In genomic region chr5:24724270-24724634, GRCm38 (mm10) we compare ENCODE assay signal across 10 mouse cellular contexts. TPM values are rescaled to one million over a fixed set of nuclear protein-coding genes. Genes with fewer than 3 reads are reported as not detected.
A peak's percentile ranks its signal among the peaks of the same experiment; 100 is the strongest.
DNase-seq lines count a peak whose midpoint lies in the region; ATAC-seq lines count a peak whose summit lies in the region.
"Had no signal": no experiment of that assay in that cellular context is flagged by ENCODE, and none has a peak within 500 bp of the region (broad histone marks: within the 10 kb centered on the region; RNA-seq: fewer than 3 reads in every experiment).

No protein-coding gene starts in this region.

- 66% methylated on average over 5 of the region's 5 CpGs for WGBS in heart, embryonic 15.5 days
- WGBS in hindbrain, embryonic 16.5 days = 67% methylated on average over 5 of the region's 5 CpGs
- WGBS in stomach, embryonic 14.5 days = 61% methylated on average over 5 of the region's 5 CpGs

- ATAC-seq in heart, embryonic 15.5 days (replicated peaks; ENCODE audit: insufficient number of reproducible peaks, insufficient read depth, low FRiP score, low read depth) = no peak
- ATAC-seq in hindbrain, embryonic 16.5 days = no peak
- ATAC-seq in stomach, embryonic 14.5 days (ENCODE audit: insufficient number of reproducible peaks, insufficient read depth, low FRiP score, low read depth) = no peak

- no peaks in the 10 kb centered on the region for H3K9me3 ChIP-seq in heart, embryonic 15.5 days (replicated peaks)
- H3K9me3 ChIP-seq in hindbrain, embryonic 16.5 days (ENCODE audit: control insufficient read depth, low read length) = no peaks in the 10 kb centered on the region
- H3K9me3 ChIP-seq in stomach, embryonic 14.5 days (ENCODE audit: control insufficient read depth, low read depth, low read length) = no peaks in the 10 kb centered on the region

- peaks cover 22% of the 10 kb centered on the region for H3K4me1 ChIP-seq in heart, embryonic 15.5 days (replicated peaks)
- H3K4me1 ChIP-seq in hindbrain, embryonic 16.5 days (ENCODE audit: control insufficient read depth, insufficient read depth, low read depth, low read length) = peaks cover 6% of the 10 kb centered on the region
- peaks cover 25% of the 10 kb centered on the region for H3K4me1 ChIP-seq in stomach, embryonic 14.5 days (ENCODE audit: control insufficient read depth, insufficient read depth, low read length)

- peaks cover 8% of the 10 kb centered on the region for H3K27me3 ChIP-seq in heart, embryonic 15.5 days
- peaks cover 1% of the 10 kb centered on the region for H3K27me3 ChIP-seq in hindbrain, embryonic 16.5 days (replicated peaks; ENCODE audit: control insufficient read depth, insufficient read depth, low read length)
- no peaks in the 10 kb centered on the region for H3K27me3 ChIP-seq in stomach, embryonic 14.5 days (ENCODE audit: control insufficient read depth, insufficient read depth, low read length)

- H3K27ac ChIP-seq in heart, embryonic 15.5 days = peak overlapping the region; percentile 29
- H3K27ac ChIP-seq in hindbrain, embryonic 16.5 days (ENCODE audit: low read depth, low read length) = peak overlapping the region; percentile 65
- H3K27ac ChIP-seq in stomach, embryonic 14.5 days (ENCODE audit: low read length) = peak overlapping the region; percentile 58

- H3K9ac ChIP-seq in heart, embryonic 15.5 days = no peak overlapping the region
- H3K9ac ChIP-seq in hindbrain, embryonic 16.5 days (ENCODE audit: low read depth, low read length) = peak overlapping the region; percentile 31; the same call in 1 of the 2 replicates
- H3K9ac ChIP-seq in stomach, embryonic 14.5 days (replicated peaks; ENCODE audit: low read depth, low read length) = no peak overlapping the region

- H3K4me2 ChIP-seq in heart, embryonic 15.5 days = no peak overlapping the region; the same call in 1 of the 2 replicates
- no peak overlapping the region for H3K4me2 ChIP-seq in hindbrain, embryonic 16.5 days (ENCODE audit: low read length)
- no peak overlapping the region for H3K4me2 ChIP-seq in stomach, embryonic 14.5 days (replicated peaks; ENCODE audit: low read depth, low read length)

- no peak for DNase-seq in heart, postnatal 10 days
- DNase-seq in lung, postnatal 14 days = peak; percentile 14
- no peak for DNase-seq in lung, postnatal 25 days (ENCODE audit: low spot score)
- DNase-seq in layer of hippocampus, adult 8-10 months (ENCODE audit: low spot score in 2 of 2) = no peak
- no peak for DNase-seq in frontal cortex, postnatal 14 days (ENCODE audit: low spot score in 2 of 2)

- no peaks in the 10 kb centered on the region for H3K36me3 ChIP-seq in heart, embryonic 15.5 days
- H3K36me3 ChIP-seq in hindbrain, embryonic 16.5 days (ENCODE audit: control insufficient read depth, insufficient read depth, low read length) = no peaks in the 10 kb centered on the region
- H3K36me3 ChIP-seq in stomach, embryonic 14.5 days (ENCODE audit: control insufficient read depth, insufficient read depth, low read length) = no peaks in the 10 kb centered on the region; the same call in 1 of the 2 replicates

- intact Hi-C loops in heart, postnatal 10 days (cut with DNase I) = no loop called here

- H3K4me3 ChIP-seq in heart, embryonic 15.5 days = no peak overlapping the region
- no peak overlapping the region for H3K4me3 ChIP-seq in hindbrain, embryonic 16.5 days (ENCODE audit: low read length)
- no peak overlapping the region for H3K4me3 ChIP-seq in stomach, embryonic 14.5 days (ENCODE audit: low read depth, low read length)
- H3K4me3 ChIP-seq: megakaryocyte, embryonic 14.5 days had no signal

RNA-seq across cellular contexts. Expression of gene Wdr86, which starts 6.3 kb away (rescaled TPM):
- polyA plus RNA-seq in heart, embryonic 15.5 days (2015; fragmentation: Nextera tagmentation; extraction: Ambion mirVana) = 4.6 and 8.1 TPM in 2 replicates
- total RNA-seq in heart, postnatal 10 days (2021) = 1 to 10 TPM; 1.1 to 2.5 TPM
- 8.0 and 10.7 TPM in 2 replicates for polyA plus RNA-seq in hindbrain, embryonic 16.5 days (2015; fragmentation: Nextera tagmentation; extraction: Ambion mirVana)
- 18.7 and 21.0 TPM in 2 replicates for polyA plus RNA-seq in stomach, embryonic 14.5 days (2014; fragmentation: Nextera tagmentation; extraction: Ambion mirVana)
- 1 to 10 TPM in 2 of 4 experiments, under 1 TPM in 2; 0.37 to 1.2 (median 1.00) TPM for total RNA-seq in layer of hippocampus, adult 8-10 months (2022)

RNA-seq across cellular contexts. Expression of gene Crygn, which starts 33.6 kb away (rescaled TPM):
- 2.5 TPM in 1 of 2 replicates, not detected in the other for polyA plus RNA-seq in heart, embryonic 15.5 days (2015; fragmentation: Nextera tagmentation; extraction: Ambion mirVana)
- total RNA-seq in heart, postnatal 10 days (2021) = not detected
- polyA plus RNA-seq in hindbrain, embryonic 16.5 days (2015; fragmentation: Nextera tagmentation; extraction: Ambion mirVana) = 1.3 and 1.6 TPM in 2 replicates
- polyA plus RNA-seq in stomach, embryonic 14.5 days (2014; fragmentation: Nextera tagmentation; extraction: Ambion mirVana) = 3.1 TPM in 1 of 2 replicates, not detected in the other
- total RNA-seq in layer of hippocampus, adult 8-10 months (2022) = 1 to 10 TPM in 2 of 4 experiments, under 1 TPM in 1, not detected in 1; 0.52 to 2.1 (median 1.3) TPM
- polyA plus RNA-seq: small intestine, adult 2 months had no signal

RNA-seq across cellular contexts. Expression of gene Nub1, which starts 38.9 kb away (rescaled TPM):
- polyA plus RNA-seq in heart, embryonic 15.5 days (2015; fragmentation: Nextera tagmentation; extraction: Ambion mirVana) = 21.6 and 28.2 TPM in 2 replicates
- total RNA-seq in heart, postnatal 10 days (2021) = 10 to 100 TPM; 29.3 to 31.6 TPM
- 48.8 and 49.5 TPM in 2 replicates for polyA plus RNA-seq in hindbrain, embryonic 16.5 days (2015; fragmentation: Nextera tagmentation; extraction: Ambion mirVana)
- polyA plus RNA-seq in stomach, embryonic 14.5 days (2014; fragmentation: Nextera tagmentation; extraction: Ambion mirVana) = 33.5 and 36.0 TPM in 2 replicates
- 10 to 100 TPM; 68.8 to 75.2 (median 73.1) TPM for total RNA-seq in layer of hippocampus, adult 8-10 months (2022)
